Mouse (Mus musculus) kidney, adult 2 months (tissue): ENCODE measurements around the gene Clic4.

Experiments used
- CTCF ChIP-seq: fragments of 200-500 bp; conservative IDR thresholded peaks from 2 replicates; pipeline ENCODE4 v1.5.1; 2011; ENCODE audit warnings: low read depth, mild to moderate bottlenecking, control low read depth, low read length, moderate library complexity, mixed read lengths; ENCODE audit not compliant: insufficient read depth, insufficient read length
- POLR2A ChIP-seq: fragments of 200-500 bp; IDR thresholded peaks from one replicate; pipeline ENCODE4 v1.6.1; 2011; ENCODE audit warnings: low read depth, low read length, control low read depth

DNA sequence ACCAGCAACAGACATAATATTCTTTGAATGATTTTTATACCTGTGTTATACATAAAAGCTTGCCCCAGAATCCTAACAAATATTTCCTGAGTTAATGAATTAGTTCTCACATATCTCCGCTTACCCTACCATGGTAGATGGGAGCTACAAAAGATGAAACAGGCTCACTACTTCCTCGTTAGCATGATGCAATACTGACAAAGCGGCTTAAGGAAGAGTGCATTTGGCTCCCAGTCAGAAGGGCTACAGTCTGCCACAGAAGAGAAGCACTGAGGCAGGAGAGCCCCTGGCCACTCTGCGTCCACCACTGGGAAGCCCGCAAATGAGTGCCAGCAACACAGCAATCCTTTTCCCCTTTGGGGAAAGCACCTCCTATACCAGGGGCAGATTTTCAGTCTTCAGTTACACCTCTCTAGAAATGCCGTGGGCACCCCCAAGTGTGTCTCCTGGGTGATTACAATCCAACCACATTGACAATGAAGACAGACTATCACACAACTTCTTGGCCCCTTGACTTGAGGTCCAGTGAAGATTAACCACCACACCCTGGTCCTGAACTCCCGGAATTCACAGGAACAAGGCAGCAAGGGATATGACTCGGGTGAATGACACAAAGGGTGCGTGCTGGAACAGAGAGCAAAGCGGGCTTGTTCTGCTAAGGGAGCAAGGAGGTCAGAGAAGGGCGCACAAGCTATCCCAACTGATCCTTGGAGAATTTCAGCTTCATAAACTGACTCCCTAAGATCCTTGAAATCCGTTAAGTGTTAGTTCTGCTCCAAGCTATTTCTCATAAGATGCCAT is 19.2 kb downstream of the Clic4 start:
- TF ChIP-seq CTCF (no peak), POLR2A (no peak)
